24 mouse cellular contexts compared by ENCODE assay signal in genomic region chr11:72184252-72184651, GRCm38 (mm10). TPM values are rescaled to one million over a fixed set of nuclear protein-coding genes. Genes with fewer than 3 reads are reported as not detected.
A peak's percentile ranks its signal among the peaks of the same experiment; 100 is the strongest.
DNase-seq lines count a peak whose midpoint lies in the region; ATAC-seq and TF ChIP-seq lines count a peak whose summit lies in the region.
"Had no signal": no experiment of that assay in that cellular context is flagged by ENCODE, and none has a peak within 500 bp of the region (broad histone marks: within the 10 kb centered on the region; RNA-seq: fewer than 3 reads in every experiment).

No protein-coding gene starts in this region.

- intact Hi-C loops in heart, postnatal 10 days (cut with DNase I) = no loop called here

- no peak overlapping the region for H3K27ac ChIP-seq in midbrain, embryonic 11.5 days (ENCODE audit: low read depth, low read length)
- no peak overlapping the region for H3K27ac ChIP-seq in midbrain, postnatal 0 days (ENCODE audit: low read depth, low read length)
- H3K27ac ChIP-seq: embryonic facial prominence, embryonic 13.5 days; embryonic facial prominence, embryonic 15.5 days; forebrain, embryonic 10.5 days; forebrain, embryonic 12.5 days had no signal

- no peaks in the 10 kb centered on the region for H3K27me3 ChIP-seq in midbrain, embryonic 11.5 days (ENCODE audit: control insufficient read depth, insufficient read depth, low read length)
- no peaks in the 10 kb centered on the region for H3K27me3 ChIP-seq in midbrain, postnatal 0 days (ENCODE audit: insufficient read depth, low read length)
- H3K27me3 ChIP-seq: embryonic facial prominence, embryonic 13.5 days; embryonic facial prominence, embryonic 15.5 days; forebrain, embryonic 12.5 days had no signal

- H3K4me1 ChIP-seq in midbrain, embryonic 11.5 days (ENCODE audit: control insufficient read depth, insufficient read depth, low read length) = no peaks in the 10 kb centered on the region
- H3K4me1 ChIP-seq in midbrain, postnatal 0 days (ENCODE audit: insufficient read depth, low read length) = no peaks in the 10 kb centered on the region
- H3K4me1 ChIP-seq: embryonic facial prominence, embryonic 13.5 days; embryonic facial prominence, embryonic 15.5 days; forebrain, embryonic 10.5 days; forebrain, embryonic 12.5 days had no signal

- peaks cover 8% of the 10 kb centered on the region for H3K36me3 ChIP-seq in midbrain, embryonic 11.5 days (ENCODE audit: control insufficient read depth, insufficient read depth, low read length)
- H3K36me3 ChIP-seq in midbrain, postnatal 0 days (ENCODE audit: insufficient read depth, low read length) = peaks cover 33% of the 10 kb centered on the region

- DNase-seq in heart, adult 11 months = peak; percentile 35
- DNase-seq in heart, postnatal 10 days = no peak
- peak; percentile 21 for DNase-seq in lung, postnatal 10 days
- no peak for DNase-seq in lung, adult 18-20 months
- peak; percentile 60 for DNase-seq in midbrain, embryonic 11.5 days (ENCODE audit: low spot score, missing footprints)
- DNase-seq in midbrain, postnatal 0 days (ENCODE audit: low spot score) = no peak
- DNase-seq: adrenal gland, adult 2 months; adrenal gland, postnatal 10 days; adrenal gland, postnatal 25 days; cerebellum, adult 11 months; cerebellum, adult 18-20 months; cerebellum, adult 8-10 months; cerebellum, adult 9-11 months; cerebellum, postnatal 14 days; cerebellum, postnatal 36 days; embryo, embryonic 11 days had no signal

- H3K9ac ChIP-seq in midbrain, embryonic 11.5 days (ENCODE audit: low read length) = no peak overlapping the region
- no peak overlapping the region for H3K9ac ChIP-seq in midbrain, postnatal 0 days (replicated peaks; ENCODE audit: low read length, poor library complexity, severe bottlenecking)
- H3K9ac ChIP-seq: embryonic facial prominence, embryonic 13.5 days; embryonic facial prominence, embryonic 15.5 days; forebrain, embryonic 12.5 days had no signal

- 84% methylated on average over 4 of the region's 4 CpGs for WGBS in midbrain, embryonic 11.5 days
- WGBS in midbrain, postnatal 0 days = 94% methylated on average over 4 of the region's 4 CpGs

- ATAC-seq in midbrain, embryonic 11.5 days (ENCODE audit: low FRiP score) = no peak
- ATAC-seq in midbrain, postnatal 0 days (ENCODE audit: low FRiP score) = no peak
- ATAC-seq: forebrain, embryonic 14.5 days had no signal

- TF ChIP-seq CTCF in midbrain, postnatal 0 days (IDR thresholded peaks at IDR 0.05) = no peak

- no peaks in the 10 kb centered on the region for H3K9me3 ChIP-seq in midbrain, embryonic 11.5 days (ENCODE audit: control insufficient read depth, low read length)
- H3K9me3 ChIP-seq in midbrain, postnatal 0 days (ENCODE audit: low read length) = no peaks in the 10 kb centered on the region
- H3K9me3 ChIP-seq: embryonic facial prominence, embryonic 13.5 days; embryonic facial prominence, embryonic 15.5 days; forebrain, embryonic 10.5 days; forebrain, embryonic 12.5 days had no signal

- no peak overlapping the region for H3K4me2 ChIP-seq in midbrain, embryonic 11.5 days
- H3K4me2 ChIP-seq in midbrain, postnatal 0 days (ENCODE audit: low read depth, low read length, poor library complexity, severe bottlenecking) = no peak overlapping the region
- H3K4me2 ChIP-seq: embryonic facial prominence, embryonic 13.5 days; embryonic facial prominence, embryonic 15.5 days; forebrain, embryonic 12.5 days had no signal

- H3K4me3 ChIP-seq in midbrain, embryonic 11.5 days (ENCODE audit: low read depth, low read length) = no peak overlapping the region
- H3K4me3 ChIP-seq in midbrain, postnatal 0 days (ENCODE audit: low read depth, low read length) = no peak overlapping the region
- H3K4me3 ChIP-seq: embryonic facial prominence, embryonic 13.5 days; embryonic facial prominence, embryonic 15.5 days; erythroblast, embryonic 14.5 days; forebrain, embryonic 10.5 days; forebrain, embryonic 12.5 days had no signal

RNA-seq across cellular contexts. Expression of gene Gm43951, which starts 22.4 kb away (rescaled TPM):
- total RNA-seq in heart, postnatal 10 days (2021) = under 1 TPM; 0.25 to 0.26 TPM
- polyA plus RNA-seq in midbrain, embryonic 11.5 days (2014; fragmentation: Nextera tagmentation; extraction: Ambion mirVana) = 0.06 and 0.12 TPM in 2 replicates
- 2.5 and 2.6 TPM in 2 replicates for total RNA-seq in midbrain, postnatal 0 days (2014; rRNA removed)
- polyA plus RNA-seq in midbrain, postnatal 0 days (2015; fragmentation: Nextera tagmentation; extraction: Ambion mirVana) = 1.1 and 1.5 TPM in 2 replicates

RNA-seq across cellular contexts. Expression of gene 4933427D14Rik, which starts 23.0 kb away (rescaled TPM):
- 1 to 10 TPM; 3.8 to 4.7 TPM for total RNA-seq in heart, postnatal 10 days (2021)
- 19.5 and 20.2 TPM in 2 replicates for polyA plus RNA-seq in midbrain, embryonic 11.5 days (2014; fragmentation: Nextera tagmentation; extraction: Ambion mirVana)
- total RNA-seq in midbrain, postnatal 0 days (2014; rRNA removed) = 16.6 and 21.9 TPM in 2 replicates
- 13.7 and 20.6 TPM in 2 replicates for polyA plus RNA-seq in midbrain, postnatal 0 days (2015; fragmentation: Nextera tagmentation; extraction: Ambion mirVana)

RNA-seq across cellular contexts. Expression of gene Txndc17, which starts 23.1 kb away (rescaled TPM):
- 10 to 100 TPM; 48.7 to 51.9 TPM for total RNA-seq in heart, postnatal 10 days (2021)
- 163 and 168 TPM in 2 replicates for polyA plus RNA-seq in midbrain, embryonic 11.5 days (2014; fragmentation: Nextera tagmentation; extraction: Ambion mirVana)
- 54.1 and 57.7 TPM in 2 replicates for total RNA-seq in midbrain, postnatal 0 days (2014; rRNA removed)
- polyA plus RNA-seq in midbrain, postnatal 0 days (2015; fragmentation: Nextera tagmentation; extraction: Ambion mirVana) = 137 TPM in 2 replicates

RNA-seq across cellular contexts. Expression of gene Med31, which starts 31.1 kb away (rescaled TPM):
- total RNA-seq in heart, postnatal 10 days (2021) = 10 to 100 TPM; 10.5 to 10.6 TPM
- polyA plus RNA-seq in midbrain, embryonic 11.5 days (2014; fragmentation: Nextera tagmentation; extraction: Ambion mirVana) = 55.7 and 56.7 TPM in 2 replicates
- 21.4 and 26.5 TPM in 2 replicates for total RNA-seq in midbrain, postnatal 0 days (2014; rRNA removed)
- 40.7 and 42.4 TPM in 2 replicates for polyA plus RNA-seq in midbrain, postnatal 0 days (2015; fragmentation: Nextera tagmentation; extraction: Ambion mirVana)

RNA-seq across cellular contexts. Expression of gene Pitpnm3, which starts 48.7 kb away (rescaled TPM):
- 1 to 10 TPM; 1.3 to 2.1 TPM for total RNA-seq in heart, postnatal 10 days (2021)
- 0.56 and 0.99 TPM in 2 replicates for polyA plus RNA-seq in midbrain, embryonic 11.5 days (2014; fragmentation: Nextera tagmentation; extraction: Ambion mirVana)
- total RNA-seq in midbrain, postnatal 0 days (2014; rRNA removed) = 29.6 and 33.0 TPM in 2 replicates
- 7.2 and 7.9 TPM in 2 replicates for polyA plus RNA-seq in midbrain, postnatal 0 days (2015; fragmentation: Nextera tagmentation; extraction: Ambion mirVana)
- total RNA-seq: common myeloid progenitor, adult 5-6 weeks; MEL had no signal
- polyA plus RNA-seq: erythroblast, embryonic 14.5 days had no signal

Comparison
In these comparisons a context has a peak if more than half of its experiments do, and no peak if none do; other contexts are left out.
1. DNase-seq: peak in heart, adult 11 months (single experiment), lung, postnatal 10 days (single experiment) and midbrain, embryonic 11.5 days (single experiment); none in heart, postnatal 10 days (0 of 2), lung, adult 18-20 months (0 of 2) and midbrain, postnatal 0 days (single experiment).